Mouse (Mus musculus) forebrain, postnatal 0 days (tissue): ENCODE results near the gene Syn3. TPM values are rescaled to one million over a fixed set of nuclear protein-coding genes. Genes with fewer than 3 reads are reported as not detected.
A peak's percentile ranks its signal among the peaks of the same experiment; 100 is the strongest.

Source experiments
- ATAC-seq: fragments of 200-750 bp; cut with Nextera tagmentation; 2 replicates; pipeline ENCODE4 v1.8.0; 2017; ENCODE audit warnings: mild to moderate bottlenecking, moderate library complexity
- DNase-seq: peaks from one replicate; pipeline ENCODE4 v3.0.0-alpha.2; 2015
- H3K27ac ChIP-seq: fragments of 300-500 bp; sonication (generic); 2 replicates; pipeline ENCODE4 v1.5.1; 2014; ENCODE audit warnings: low read depth, mild to moderate bottlenecking, antibody characterized with exemption, low read length, moderate library complexity, mixed read lengths
- H3K27me3 ChIP-seq: fragments of 300-500 bp; sonication (generic); 2 replicates; pipeline ENCODE4 v1.6.1; 2014; ENCODE audit warnings: mild to moderate bottlenecking, low read length, mixed read lengths; ENCODE audit not compliant: insufficient read depth
- H3K36me3 ChIP-seq: fragments of 300-500 bp; sonication (generic); 2 replicates; pipeline ENCODE4 v1.6.1; 2014; ENCODE audit warnings: mild to moderate bottlenecking, moderate library complexity; ENCODE audit not compliant: insufficient read depth
- H3K4me1 ChIP-seq: fragments of 300-500 bp; sonication (generic); 2 replicates; pipeline ENCODE4 v1.6.1; 2014; ENCODE audit warnings: antibody characterized with exemption; ENCODE audit not compliant: insufficient read depth
- H3K4me2 ChIP-seq: fragments of 300-500 bp; sonication (generic); 2 replicates; pipeline ENCODE4 v1.6.1; 2014; ENCODE audit warnings: low read depth, mild to moderate bottlenecking, moderate library complexity
- H3K4me3 ChIP-seq: fragments of 300-500 bp; sonication (generic); 2 replicates; pipeline ENCODE4 v1.5.1; 2014; ENCODE audit warnings: low read depth, low read length, mixed read lengths
- H3K9ac ChIP-seq: fragments of 300-500 bp; sonication (generic); 2 replicates; pipeline ENCODE4 v1.6.1; 2014; ENCODE audit warnings: mild to moderate bottlenecking
- H3K9me3 ChIP-seq: fragments of 300-500 bp; sonication (generic); 2 replicates; pipeline ENCODE4 v1.6.1; 2016; ENCODE audit warnings: low read length
- CTCF ChIP-seq: sonication (generic); IDR thresholded peaks from 2 replicates; pipeline ENCODE4 v1.5.1; 2016; ENCODE audit warnings: antibody characterized with exemption, control low read depth, low read depth
- WGBS: fragments of 180-500 bp; shearing (Covaris S2); extraction: QIAGEN DNeasy Blood & Tissue Kit; methylation state at CpG from one replicate; pipeline ENCODE4 v1.1.7; 2014; 5-methylcytosine and 5-hydroxymethylcytosine counted together
- polyA plus RNA-seq: library from polyadenylated mRNA; unstranded; fragments of >200 nt; fragmentation: Nextera tagmentation; extraction: Ambion mirVana; gene quantifications from 2 replicates; pipeline ENCODE4 v1.2.1, GENCODE M21; 2015
- total RNA-seq: library from RNA; depleted of rRNA; stranded (reverse); fragments of >200 nt; gene quantifications from 2 replicates; pipeline ENCODE4 v1.2.3, GENCODE M21; 2014

Syn3 gene
- total and polyA plus RNA-seq, 2 experiments from 2014 or later: 16.4 to 47.6 TPM

DNA sequence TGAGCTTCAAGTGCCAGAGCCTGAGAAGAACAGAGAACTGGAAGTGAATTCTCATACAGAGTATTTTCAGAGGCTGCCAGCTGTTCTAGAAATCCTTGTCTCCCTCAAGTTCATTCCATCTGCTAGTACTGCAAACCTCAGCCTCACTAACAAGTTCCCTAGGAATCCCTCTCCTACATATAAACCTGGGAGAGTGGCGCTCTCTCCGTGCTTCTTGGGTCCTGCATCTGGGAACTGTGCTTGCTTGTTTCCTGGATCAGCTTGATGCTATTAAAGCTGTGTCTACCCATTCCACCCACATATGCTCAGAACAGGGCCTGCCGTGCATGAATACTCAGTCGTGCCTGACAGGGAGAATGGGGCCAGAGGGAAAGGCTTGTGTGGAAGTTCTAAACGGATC lies 5.6 kb downstream of the Syn3 start:
- no peaks in the 10 kb centered on the region for H3K9me3 ChIP-seq
- no peak overlapping the region for H3K9ac ChIP-seq
- DNase-seq (no peak), ATAC-seq (no peak)
- no peak overlapping the region for H3K4me3 ChIP-seq
- H3K36me3 ChIP-seq: no peaks in the 10 kb centered on the region
- TF ChIP-seq CTCF: no peak
- no peaks in the 10 kb centered on the region for H3K27me3 ChIP-seq
- peaks cover 26% of the 10 kb centered on the region for H3K4me1 ChIP-seq
- WGBS: 78% methylated on average over 5 of the region's 5 CpGs
- no peak overlapping the region for H3K4me2 ChIP-seq
- no peak overlapping the region for H3K27ac ChIP-seq

DNA sequence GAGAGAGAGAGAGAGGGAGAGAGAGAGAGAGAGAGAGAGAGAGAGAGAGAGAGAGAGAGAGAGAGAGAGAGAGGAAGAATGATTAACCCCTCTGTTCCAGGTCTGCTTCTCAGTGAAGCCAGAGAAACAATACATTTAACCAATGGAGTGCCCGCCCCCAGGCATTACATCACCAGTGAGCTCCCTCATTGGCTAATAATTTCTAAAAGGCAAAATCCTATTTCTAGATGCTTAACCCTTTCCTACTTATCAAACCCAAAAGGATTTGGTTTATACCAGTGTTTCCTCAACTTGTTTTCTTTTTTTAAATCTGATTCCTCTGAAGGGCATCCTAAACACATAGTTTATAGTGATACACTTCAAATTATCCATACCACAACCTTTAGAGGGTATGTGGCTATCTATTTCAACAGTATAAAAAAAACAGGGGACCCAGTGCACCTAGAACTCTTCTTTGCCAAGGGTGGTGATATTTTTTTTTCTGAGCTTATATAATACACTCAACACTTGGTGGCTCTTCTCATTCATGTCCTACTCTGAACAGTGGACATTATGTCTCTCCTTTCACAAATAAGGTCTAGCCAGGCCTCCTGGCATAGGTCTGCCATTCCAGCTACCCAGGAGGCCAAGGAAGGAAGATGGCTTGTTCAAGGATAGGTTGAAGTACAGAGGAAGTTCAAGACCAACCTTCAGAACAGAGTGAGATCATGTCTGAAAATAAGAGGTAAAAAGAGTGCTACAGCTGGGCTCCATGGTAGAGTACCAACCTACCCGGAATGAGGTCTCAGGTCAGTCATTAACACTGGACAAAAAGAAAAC lies 6.4 kb downstream of the Syn3 start:
- H3K27me3 ChIP-seq: no peaks in the 10 kb centered on the region
- peaks cover 19% of the 10 kb centered on the region for H3K4me1 ChIP-seq
- DNase-seq (no peak), ATAC-seq (peak; percentile 96)
- no peak for TF ChIP-seq CTCF
- 46% methylated on average over 2 of the region's 2 CpGs for WGBS
- peak overlapping the region; percentile 71 for H3K4me2 ChIP-seq
- H3K4me3 ChIP-seq: peak overlapping the region; percentile 49
- peak overlapping the region; percentile 93 for H3K27ac ChIP-seq
- H3K9ac ChIP-seq: peak overlapping the region; percentile 81
- H3K36me3 ChIP-seq: no peaks in the 10 kb centered on the region
- no peaks in the 10 kb centered on the region for H3K9me3 ChIP-seq

DNA sequence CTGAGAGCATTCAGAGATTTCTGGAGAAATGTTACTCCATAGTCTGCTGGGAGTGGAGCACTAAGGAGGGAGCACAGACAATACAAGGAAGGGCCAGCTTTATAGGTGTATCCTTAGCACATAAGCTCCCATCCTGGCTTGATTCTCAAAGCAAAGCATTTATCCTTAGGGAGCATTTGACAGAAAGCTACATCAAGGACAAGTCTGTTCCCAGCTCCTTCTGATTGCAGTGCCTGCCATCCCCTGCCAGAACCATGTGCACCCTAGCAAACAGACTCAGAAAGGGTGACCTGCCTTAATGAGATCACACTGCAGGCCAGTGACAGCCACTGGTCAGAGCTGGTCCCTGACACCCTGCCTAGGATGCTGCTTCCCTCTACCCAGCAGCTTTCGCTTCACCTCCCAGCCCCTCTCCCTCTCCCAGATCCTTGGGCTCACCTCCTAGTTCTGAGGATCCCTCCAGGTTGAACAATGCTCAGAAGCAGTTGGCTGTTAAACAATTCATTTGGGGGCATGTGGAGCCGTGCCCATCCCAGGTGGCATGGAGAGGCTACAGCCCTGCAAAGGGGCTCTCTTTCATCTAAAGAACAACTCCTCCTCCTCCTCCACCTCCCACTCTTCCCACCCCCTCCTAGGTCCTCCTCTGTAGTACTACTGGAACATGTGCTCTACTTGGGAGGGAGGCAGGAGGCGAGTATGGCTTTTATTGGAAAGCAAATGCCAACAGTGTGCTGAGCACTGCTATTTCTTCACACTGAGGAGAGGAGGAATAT lies 7.2 kb downstream of the Syn3 start:
- TF ChIP-seq CTCF: no peak
- WGBS: 3% methylated on average over 3 of the region's 3 CpGs
- H3K9ac ChIP-seq: peak overlapping the region; percentile 81
- peak overlapping the region; percentile 93 for H3K27ac ChIP-seq
- H3K4me1 ChIP-seq: peaks cover 18% of the 10 kb centered on the region
- H3K27me3 ChIP-seq: no peaks in the 10 kb centered on the region
- ATAC-seq (peak; percentile 94), DNase-seq (peak; percentile 86)
- H3K36me3 ChIP-seq: no peaks in the 10 kb centered on the region
- peak overlapping the region; percentile 49 for H3K4me3 ChIP-seq
- no peaks in the 10 kb centered on the region for H3K9me3 ChIP-seq
- H3K4me2 ChIP-seq: peak overlapping the region; percentile 71

DNA sequence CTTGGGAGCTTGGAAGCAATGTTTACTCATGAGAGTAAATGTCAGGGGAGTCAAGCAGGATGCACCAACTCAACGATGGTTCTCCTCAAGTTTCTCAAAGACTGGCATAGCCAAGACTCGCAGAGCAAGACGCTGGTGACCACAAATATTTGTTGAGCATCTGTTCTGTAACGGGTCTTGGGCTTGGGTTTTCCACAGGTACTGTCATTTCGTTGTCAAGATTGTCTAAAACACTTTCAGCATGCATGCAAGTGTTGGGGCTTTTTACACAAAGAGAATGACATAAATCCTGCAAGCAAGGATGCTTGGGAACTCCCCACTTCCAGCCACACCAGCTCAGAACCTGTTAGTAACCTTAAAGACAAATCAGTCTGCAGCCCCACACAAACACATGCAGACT lies 10.2 kb downstream of the Syn3 start:
- whole genome bisulfite sequencing: 87% methylated on average over 5 of the region's 5 CpGs
- no peak overlapping the region for H3K4me2 ChIP-seq

DNA sequence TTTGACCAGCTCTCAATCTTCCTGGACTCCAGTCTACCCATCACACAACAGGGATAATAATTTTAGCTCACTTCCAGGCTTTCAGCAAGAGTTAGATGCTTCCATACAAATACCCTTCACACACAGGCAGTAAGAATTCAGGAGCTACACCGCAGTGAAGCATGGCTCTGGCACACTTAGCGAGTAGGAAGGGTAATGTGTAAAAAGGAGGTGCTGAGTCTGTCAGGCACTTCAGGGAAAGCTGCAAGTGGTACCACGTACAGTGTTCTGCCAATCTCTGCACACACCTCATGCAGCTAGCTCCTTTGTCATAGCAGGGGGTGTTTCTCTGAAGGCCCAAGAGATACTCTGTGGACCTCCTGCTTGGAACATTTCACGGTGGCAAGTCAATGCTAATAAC lies 12.7 kb downstream of the Syn3 start:
- WGBS: 58% methylated on average over 4 of the region's 4 CpGs
- no peak overlapping the region for H3K27ac ChIP-seq
- H3K36me3 ChIP-seq: no peaks in the 10 kb centered on the region; the same call in 1 of the 2 replicates
- no peak overlapping the region for H3K4me3 ChIP-seq
- no peak overlapping the region for H3K4me2 ChIP-seq
- DNase-seq: no peak
- H3K9me3 ChIP-seq: no peaks in the 10 kb centered on the region
- TF ChIP-seq CTCF: no peak
- no peak for ATAC-seq
- H3K9ac ChIP-seq: no peak overlapping the region
- peaks cover 11% of the 10 kb centered on the region; the same call in 1 of the 2 replicates for H3K4me1 ChIP-seq
- no peaks in the 10 kb centered on the region for H3K27me3 ChIP-seq

More for the DNA sequence above, 10.2 kb downstream of the Syn3 start:
- Histone ChIP-seq H3K9ac (no peak overlapping the region), H3K27me3 (no peaks in the 10 kb centered on the region), H3K36me3 (no peaks in the 10 kb centered on the region; the same call in 1 of the 2 replicates), H3K9me3 (no peaks in the 10 kb centered on the region), H3K4me1 (peaks cover 18% of the 10 kb centered on the region), H3K27ac (no peak overlapping the region), H3K4me3 (no peak overlapping the region)
- DNase-seq (no peak), ATAC-seq (no peak)
- TF ChIP-seq CTCF: no peak

DNA sequence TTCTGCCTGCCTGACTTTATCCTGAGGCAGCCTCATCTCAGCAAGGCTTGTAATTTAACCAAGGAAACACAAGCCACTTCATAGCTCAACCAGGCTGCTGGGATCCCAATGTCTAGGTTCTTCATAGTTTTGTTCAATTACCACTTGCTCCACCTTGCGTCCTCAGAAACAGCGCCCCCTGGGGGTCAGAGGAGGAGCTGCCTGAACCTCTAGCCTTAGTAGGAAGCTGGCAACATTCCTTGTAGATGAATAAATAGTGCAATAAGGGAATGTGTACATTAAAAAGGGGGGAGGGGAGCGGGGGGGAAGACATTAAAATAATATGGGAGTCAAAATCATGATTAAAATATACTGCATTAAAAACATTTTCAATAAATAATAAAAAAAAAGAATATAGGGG lies 14.7 kb downstream of the Syn3 start:
- ATAC-seq: no peak
- Histone ChIP-seq H3K4me1 (no peaks in the 10 kb centered on the region; the same call in 1 of the 2 replicates), H3K9ac (no peak overlapping the region), H3K4me3 (no peak overlapping the region), H3K9me3 (no peaks in the 10 kb centered on the region), H3K36me3 (no peaks in the 10 kb centered on the region; the same call in 1 of the 2 replicates), H3K27me3 (no peaks in the 10 kb centered on the region), H3K27ac (no peak overlapping the region), H3K4me2 (no peak overlapping the region)
- no peak for DNase-seq
- WGBS: 22% methylated on average over 3 of the region's 3 CpGs
- peak; percentile 61 for TF ChIP-seq CTCF

DNA sequence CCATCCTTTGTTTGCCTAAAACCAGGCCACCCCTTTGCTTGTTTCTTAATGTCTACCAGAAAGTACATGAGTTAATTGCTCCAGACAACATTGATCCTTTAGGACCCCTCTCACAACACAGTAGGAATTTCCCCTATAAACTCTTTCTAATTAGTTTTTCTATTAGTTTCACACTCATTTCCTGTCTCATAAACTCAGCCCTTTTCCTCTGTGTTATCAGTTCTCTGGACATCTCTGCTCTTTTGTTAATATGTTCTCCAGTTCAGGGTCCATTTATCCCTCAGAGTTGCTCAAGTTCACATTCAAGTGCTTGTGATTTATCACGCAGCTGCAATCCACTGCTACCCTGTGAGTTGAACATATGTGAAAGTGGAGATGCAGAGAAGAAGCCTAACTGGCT lies 16.2 kb downstream of the Syn3 start:
- WGBS: 43% methylated on average over 1 of the region's 1 CpGs
- H3K27me3 ChIP-seq: no peaks in the 10 kb centered on the region
- no peaks in the 10 kb centered on the region for H3K9me3 ChIP-seq
- no peaks in the 10 kb centered on the region; the same call in none of the 2 replicates for H3K36me3 ChIP-seq
- no peaks in the 10 kb centered on the region for H3K4me1 ChIP-seq
- H3K9ac ChIP-seq: no peak overlapping the region
- TF ChIP-seq CTCF: no peak
- no peak overlapping the region for H3K4me2 ChIP-seq
- ATAC-seq (no peak), DNase-seq (no peak)
- H3K4me3 ChIP-seq: no peak overlapping the region
- no peak overlapping the region for H3K27ac ChIP-seq
